Mouse (Mus musculus) mesoderm, embryonic 11.5 days (tissue): ENCODE results near the gene Ccnk.

Experiments
- DNase-seq: peaks from one replicate; pipeline ENCODE4 v3.0.0-alpha.2; 2012; ENCODE audit warnings: low read depth, low spot score

Gene Ccnk

GRCm38 (mm10) chr12:108187541-108188091 lies 8.2 kb downstream of the Ccnk start:
- no peak for DNase-seq

DNA sequence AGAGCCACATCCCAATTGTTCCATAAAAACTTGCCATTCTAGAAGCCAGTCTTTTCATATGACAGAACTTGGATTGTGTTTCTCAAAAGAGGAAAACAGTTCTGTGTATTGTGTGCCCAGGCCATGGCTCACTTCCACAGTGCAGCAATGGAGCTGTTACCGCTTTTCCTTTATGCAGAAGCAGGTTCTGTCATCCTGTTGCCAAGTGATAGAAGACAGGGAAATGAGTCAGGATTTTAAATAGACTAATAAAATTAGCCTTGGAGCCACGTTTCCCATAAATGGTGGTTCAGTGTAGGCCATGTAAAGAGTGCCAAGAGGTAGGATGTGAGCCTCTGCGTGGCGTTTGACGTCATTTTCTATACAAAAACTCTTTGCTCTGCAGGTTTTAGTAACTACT lies 14.5 kb downstream of the Ccnk start:
- DNase-seq: no peak

GRCm38 (mm10) chr12:108195761-108196160 lies 16.4 kb downstream of the Ccnk start:
- no peak for DNase-seq

DNA sequence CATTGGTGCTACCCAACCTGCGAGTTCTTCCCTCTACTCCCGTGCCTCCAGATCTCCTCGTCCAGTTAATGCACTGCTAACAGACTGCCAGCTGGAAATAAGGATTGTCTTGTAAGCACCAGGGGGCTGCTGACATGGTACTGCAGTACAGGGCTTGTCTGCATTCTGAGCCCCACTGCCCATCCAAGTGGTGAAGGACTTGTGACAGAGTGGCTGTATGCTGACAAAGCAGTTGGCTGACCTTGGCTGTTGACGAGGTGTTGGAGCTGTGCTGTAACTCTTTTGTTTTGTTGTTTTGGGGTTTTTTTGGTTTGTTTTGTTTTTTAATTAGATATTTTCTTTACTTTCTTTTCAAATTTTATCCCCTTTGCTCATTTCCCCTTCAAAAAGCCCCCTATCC lies 19.1 kb downstream of the Ccnk start:
- DNase-seq: no peak

DNA sequence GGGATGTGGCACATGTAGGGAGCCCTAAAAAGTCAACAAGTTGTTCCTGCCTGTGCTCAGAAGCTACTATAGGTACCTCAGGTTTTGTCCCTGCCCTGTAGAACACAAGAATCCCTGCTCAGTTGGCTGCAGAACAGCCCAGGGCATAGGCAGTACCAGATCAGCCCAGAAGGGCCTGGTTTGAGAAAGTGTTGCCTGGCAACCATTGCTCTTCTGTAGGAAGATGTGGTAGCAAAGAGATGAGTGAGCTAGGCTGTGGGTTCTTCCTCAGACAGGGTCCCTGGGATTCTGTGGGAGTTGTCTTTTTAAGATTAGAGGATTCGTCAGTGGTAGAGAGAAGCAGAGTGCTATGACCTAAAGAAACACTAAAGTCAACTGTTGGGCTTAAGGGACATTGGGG lies 20.7 kb downstream of the Ccnk start:
- no peak for DNase-seq

- no peak for DNase-seq
Measured at GRCm38 (mm10) chr12:108203895-108204294, 24.5 kb downstream of the Ccnk start.

- no peak for DNase-seq
Measured at GRCm38 (mm10) chr12:108204978-108205377, 25.6 kb downstream of the Ccnk start.

DNA sequence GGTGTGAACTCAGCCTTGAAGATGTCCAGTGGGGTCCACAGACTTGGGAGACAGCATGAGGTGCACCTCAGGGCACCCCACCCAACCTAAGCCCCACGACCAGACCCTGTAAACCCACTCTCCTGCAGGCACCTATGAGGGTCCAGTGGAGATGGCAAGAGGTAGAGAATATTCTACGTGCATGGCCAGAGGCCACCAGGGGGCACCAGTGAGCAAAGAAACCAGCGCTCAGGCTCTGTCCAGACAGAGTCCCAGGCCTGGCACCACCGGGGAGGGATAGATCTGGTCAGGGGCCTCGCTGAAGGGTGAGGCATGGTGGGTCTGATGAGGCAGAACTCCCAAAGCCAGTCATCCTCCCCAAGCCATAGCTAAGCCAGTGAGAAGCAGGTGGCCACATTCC lies 27.3 kb downstream of the Ccnk start:
- peak; percentile 81 for DNase-seq

DNA sequence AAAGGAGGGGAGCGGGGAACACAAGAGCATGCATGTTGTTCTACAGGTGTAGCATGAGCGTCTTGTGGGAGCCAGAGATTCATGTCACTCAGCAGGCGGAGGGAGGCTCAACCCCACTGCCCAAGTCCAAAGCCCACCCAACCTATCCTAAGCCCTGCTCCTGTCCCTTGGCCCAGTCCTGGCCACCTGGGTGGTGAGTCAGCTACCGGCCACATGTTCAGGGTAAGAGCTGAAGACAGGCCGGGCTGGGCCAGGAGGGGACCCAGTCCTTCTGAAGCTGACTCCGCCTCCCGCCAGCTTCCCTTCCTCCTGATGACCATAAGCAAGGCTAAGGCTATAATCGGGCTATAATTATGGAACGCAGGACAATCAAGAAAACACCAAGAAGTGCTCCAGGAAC lies 28.8 kb downstream of the Ccnk start:
- DNase-seq: no peak

- peak; percentile 70 for DNase-seq
Measured at GRCm38 (mm10) chr12:108208726-108209438, 29.5 kb downstream of the Ccnk start.

DNA sequence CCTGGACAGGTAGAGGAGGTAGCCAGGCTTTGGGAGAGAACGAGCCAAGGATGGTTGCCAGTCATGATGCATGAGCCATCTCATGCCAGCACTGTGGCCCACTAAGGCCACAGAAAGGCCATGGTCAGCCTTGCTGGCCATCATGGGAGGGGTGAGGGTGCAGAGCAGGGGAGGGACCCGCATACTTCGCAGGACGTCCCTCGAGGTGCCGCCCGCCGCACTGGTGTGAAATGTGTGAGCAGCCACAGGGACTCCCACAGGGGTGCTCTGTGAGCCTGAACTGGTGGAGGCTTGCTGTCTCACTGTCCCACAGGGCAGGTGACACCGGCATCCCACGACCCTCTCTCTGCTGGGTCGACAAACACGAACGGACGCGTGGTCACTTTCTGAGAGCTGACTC lies 31.2 kb downstream of the Ccnk start:
- DNase-seq: no peak

GRCm38 (mm10) chr12:108212071-108212470 lies 32.7 kb downstream of the Ccnk start:
- peak; percentile 46 for DNase-seq

DNA sequence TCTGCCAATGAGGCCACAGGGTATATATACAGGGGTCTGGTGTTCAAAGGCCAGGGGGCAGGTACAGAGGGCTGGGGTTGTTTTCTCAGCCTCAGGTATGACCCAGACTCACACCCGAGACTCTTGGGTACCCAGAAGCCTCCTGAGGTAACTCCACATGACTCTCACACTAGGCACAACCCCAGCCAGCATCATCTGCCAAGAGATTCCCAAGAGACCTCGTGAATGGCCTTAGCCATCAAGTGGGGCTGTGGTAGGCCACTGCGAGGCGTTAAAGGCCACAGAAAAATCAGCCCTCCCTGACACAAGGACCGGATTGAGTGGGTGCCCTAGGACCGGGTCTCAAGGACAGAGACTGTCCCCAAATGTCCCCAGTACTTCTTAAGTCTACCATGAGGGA lies 33.1 kb downstream of the Ccnk start:
- DNase-seq: no peak

DNA sequence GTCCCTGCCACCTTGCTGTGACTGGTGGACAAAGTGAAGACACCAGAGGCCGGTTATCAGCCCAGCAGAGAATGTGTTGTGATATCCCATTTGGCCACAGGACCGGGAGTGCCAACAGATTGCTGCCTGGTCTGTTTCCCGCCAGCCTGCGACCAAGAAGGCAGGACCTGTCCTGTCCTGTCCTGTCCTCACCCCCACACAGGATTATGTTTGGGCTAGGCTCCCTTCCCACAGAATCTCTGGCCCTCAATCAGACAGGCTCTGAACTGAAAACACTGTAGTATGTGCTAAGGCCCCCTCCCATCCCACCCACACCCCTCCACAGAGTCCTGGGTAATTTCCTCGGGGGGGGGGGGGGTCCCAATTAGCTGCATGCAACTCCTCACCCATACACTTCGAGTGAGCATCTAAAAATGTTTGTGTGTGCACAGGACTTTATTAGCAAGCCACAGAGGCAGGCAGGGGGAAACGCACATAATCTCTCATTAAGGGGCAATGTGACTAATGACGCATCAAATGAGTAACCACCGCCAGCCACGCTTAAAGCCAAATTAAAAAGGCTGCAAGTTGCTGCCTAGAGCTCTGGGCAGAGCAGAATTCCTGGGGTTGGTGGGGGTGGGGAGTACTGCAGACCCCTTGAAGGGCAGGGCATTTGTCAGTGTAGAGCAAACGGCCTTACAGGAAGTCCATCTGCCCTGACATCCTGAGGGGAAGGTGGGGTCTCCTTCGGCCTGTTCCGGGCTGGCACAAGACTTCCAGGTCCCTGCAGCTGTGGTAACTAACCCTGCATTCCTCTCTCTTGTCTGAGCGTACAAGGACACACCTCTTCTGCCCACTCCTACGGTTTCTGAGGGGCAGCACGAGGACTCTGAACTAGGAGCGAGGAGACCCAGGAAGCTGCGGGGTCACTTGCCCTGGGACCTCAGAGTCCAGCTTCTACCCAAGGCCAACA lies 34.0 kb downstream of the Ccnk start:
- DNase-seq: peak; percentile 41

DNA sequence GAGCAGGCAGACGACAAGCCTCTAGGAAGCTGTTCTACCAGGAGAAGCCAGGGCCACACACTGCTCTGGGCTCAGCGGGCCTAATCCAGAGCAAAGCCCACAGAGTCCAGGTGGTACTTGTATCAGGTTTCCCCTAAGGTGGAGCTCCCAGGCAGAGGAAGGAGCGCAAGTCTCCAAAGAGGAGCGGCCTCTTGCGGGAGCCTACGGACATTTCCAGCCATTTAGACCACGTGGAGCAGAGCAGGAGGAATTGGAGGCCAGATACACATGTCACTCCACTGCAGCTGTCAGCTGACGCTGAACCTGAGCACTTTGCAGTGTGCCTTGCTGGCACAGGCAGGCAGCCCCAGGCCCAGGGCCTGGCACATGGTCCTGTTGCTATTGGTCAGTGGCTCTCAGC lies 35.7 kb downstream of the Ccnk start:
- no peak for DNase-seq

- DNase-seq: no peak
Measured at GRCm38 (mm10) chr12:108216611-108217370, 37.4 kb downstream of the Ccnk start.

DNA sequence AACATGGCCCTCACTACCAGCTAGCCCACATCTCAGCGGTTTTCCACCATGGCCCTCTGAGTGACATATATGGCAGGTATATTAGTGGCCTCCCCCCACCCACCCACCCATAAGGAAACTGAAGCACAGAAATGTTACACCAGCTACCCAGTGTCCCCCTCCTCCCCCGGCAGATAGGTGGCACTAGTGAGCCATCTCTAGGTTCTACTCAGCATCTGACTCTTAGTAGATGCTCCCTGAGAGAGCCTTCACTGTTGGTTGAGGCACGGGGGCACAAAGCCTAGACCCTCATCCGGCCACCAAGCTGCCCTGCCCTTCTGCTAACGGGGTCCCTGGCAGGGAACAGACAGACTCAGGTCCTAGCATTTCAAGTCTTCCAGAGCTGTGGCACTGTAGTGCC lies 38.2 kb downstream of the Ccnk start:
- no peak for DNase-seq

- no peak for DNase-seq
Measured at GRCm38 (mm10) chr12:108219163-108219562, 39.8 kb downstream of the Ccnk start.

DNA sequence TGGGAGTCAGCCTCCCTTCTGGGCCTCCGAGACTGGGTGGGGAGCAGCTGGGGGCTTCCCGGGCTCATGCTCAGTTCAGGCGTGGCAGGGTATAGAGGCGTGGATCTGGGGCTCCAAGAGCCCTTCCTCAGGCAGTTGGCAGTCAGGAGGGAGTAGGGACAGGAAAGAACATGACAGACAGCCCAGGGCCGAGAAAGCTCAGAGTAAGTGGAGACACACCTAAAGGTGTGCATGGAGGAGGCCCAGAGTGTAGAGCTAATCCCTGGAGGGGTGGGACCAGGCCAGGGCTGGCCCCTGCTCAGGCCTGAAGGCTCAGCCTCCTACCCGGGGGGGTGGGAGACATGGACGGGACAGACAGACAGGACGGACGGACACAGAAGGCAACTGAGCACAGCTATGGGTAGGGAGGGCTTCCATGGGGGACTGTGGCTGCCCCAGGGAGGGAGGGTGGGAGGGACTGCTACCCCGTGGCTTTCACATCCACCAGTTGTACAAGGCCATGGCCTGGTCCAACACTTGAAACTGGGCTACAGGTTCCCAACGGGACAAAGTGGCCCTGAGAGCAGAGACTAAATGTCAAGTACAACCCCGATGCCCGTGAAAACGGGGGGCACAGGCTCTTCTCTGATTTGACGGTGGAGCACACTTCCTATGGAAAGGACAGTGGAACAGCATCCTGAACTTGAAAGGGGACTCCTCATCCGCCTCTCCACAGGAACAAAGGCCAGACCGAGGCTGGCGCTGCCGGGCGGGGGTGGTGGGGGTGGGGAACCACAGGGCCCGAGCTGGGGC lies 40.6 kb downstream of the Ccnk start:
- no peak for DNase-seq

GRCm38 (mm10) chr12:108220621-108221020 lies 41.2 kb downstream of the Ccnk start:
- no peak for DNase-seq

GRCm38 (mm10) chr12:108221206-108221605 lies 41.8 kb downstream of the Ccnk start:
- DNase-seq: no peak
